Mouse (Mus musculus) megakaryocyte, embryonic 14.5 days (primary cell): Measurements from ENCODE around the gene C2cd2. TPM values are rescaled to one million over a fixed set of nuclear protein-coding genes. Genes with fewer than 3 reads are reported as not detected.

Experiments
- H3K27me3 ChIP-seq: replicated peaks from 2 replicates; pipeline ENCODE3; 2012; ENCODE audit warnings: inconsistent platforms
- H3K36me3 ChIP-seq: replicated peaks from 2 replicates; pipeline ENCODE3; 2012; ENCODE audit warnings: low read length, inconsistent platforms, mixed read lengths
- H3K4me1 ChIP-seq: 2 replicates; pipeline ENCODE4 v1.6.1; 2012; ENCODE audit warnings: inconsistent platforms
- H3K4me3 ChIP-seq: replicated peaks from 2 replicates; pipeline ENCODE3; 2012; ENCODE audit warnings: moderate library complexity, mild to moderate bottlenecking, inconsistent platforms
- H3K9me3 ChIP-seq: 2 replicates; pipeline ENCODE4 v1.6.1; 2012; ENCODE audit warnings: inconsistent platforms
- FLI1 ChIP-seq: IDR thresholded peaks from 2 replicates; pipeline ENCODE4 v1.6.1; 2012; ENCODE audit warnings: low read length, inconsistent platforms, mixed read lengths
- GATA1 ChIP-seq: IDR thresholded peaks from 3 replicates; pipeline ENCODE4 v1.6.1; 2012; ENCODE audit warnings: mixed read lengths, low read length, inconsistent platforms, borderline replicate concordance
- polyA plus RNA-seq: library from polyadenylated mRNA; stranded (reverse); fragments of >175 nt; gene quantifications from 2 replicates; pipeline ENCODE4 v1.2.3, GENCODE M21; 2012; ENCODE audit warnings: low replicate concordance; ENCODE audit not compliant: insufficient read depth

The C2cd2 gene
- polyA plus RNA-seq, 1 experiment: 11.5 TPM

DNA sequence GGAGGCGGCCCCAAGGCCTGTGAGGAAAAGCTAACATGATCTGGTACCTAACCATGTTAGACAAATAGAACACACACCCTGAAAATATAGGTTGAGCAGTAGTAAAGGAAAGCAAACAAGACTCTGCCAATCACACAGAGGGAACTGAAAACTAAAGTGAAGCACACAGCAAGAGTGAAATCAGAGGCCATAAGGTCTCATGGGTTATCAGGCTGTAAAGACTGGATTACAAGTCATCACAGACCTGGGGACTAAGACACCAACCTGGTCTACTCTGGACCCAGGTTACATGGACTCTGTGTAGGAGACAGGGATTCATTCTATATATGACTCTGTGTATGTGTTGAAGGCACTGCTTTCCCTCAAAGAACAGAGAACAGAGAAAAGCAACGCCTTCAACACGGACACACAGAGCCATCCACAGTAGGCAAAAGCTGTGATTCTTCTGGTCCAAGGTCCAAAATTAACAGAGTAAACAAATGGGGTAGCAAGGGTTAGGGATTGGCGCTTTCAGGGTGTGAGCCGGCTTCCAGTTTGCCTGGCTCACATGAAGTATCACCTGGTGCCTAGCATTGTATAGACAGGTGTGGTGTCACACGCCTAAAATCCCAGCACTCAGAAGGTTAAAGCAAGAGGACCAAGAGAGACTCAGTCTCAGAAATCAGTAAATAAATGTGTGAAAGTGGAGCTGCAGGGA, 138.9 kb downstream of the C2cd2 start:
- H3K4me1 ChIP-seq: peaks cover 84% of the 10 kb centered on the region
- no peak for TF ChIP-seq FLI1
- no peak for TF ChIP-seq GATA1
- no peaks in the 10 kb centered on the region for H3K9me3 ChIP-seq
- no peak overlapping the region for H3K4me3 ChIP-seq
- no peaks in the 10 kb centered on the region for H3K27me3 ChIP-seq
- H3K36me3 ChIP-seq: peaks cover 71% of the 10 kb centered on the region

DNA sequence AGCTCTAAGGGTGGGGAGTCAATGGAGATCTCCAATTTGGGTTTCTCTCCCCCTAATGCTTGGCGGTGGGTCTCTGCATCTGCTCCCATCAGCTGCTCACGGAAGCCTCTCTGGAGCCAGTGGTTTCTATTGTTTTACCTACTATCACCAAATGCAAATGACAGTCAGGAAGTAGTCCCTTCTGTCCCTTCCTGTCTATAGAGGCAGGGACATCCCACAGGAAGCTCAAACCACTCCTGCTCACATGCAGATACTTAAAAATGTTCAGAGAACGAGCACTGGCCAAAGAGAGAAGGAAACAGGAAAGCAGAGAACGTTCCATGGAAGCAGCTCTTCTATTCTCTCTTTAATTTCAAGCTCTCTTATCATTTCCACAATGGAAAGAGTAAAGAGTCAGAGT, 142.9 kb downstream of the C2cd2 start:
- Histone ChIP-seq H3K27me3 (no peaks in the 10 kb centered on the region), H3K36me3 (peaks cover 74% of the 10 kb centered on the region), H3K4me1 (peaks cover 97% of the 10 kb centered on the region), H3K9me3 (no peaks in the 10 kb centered on the region), H3K4me3 (peak overlapping the region; percentile 87)
- peak; percentile 83 for TF ChIP-seq FLI1
- TF ChIP-seq GATA1: no peak; the same call in 2 of the 3 replicates

GRCm38 (mm10) chr16:97817414-97817813, 145.0 kb downstream of the C2cd2 start:
- Histone ChIP-seq H3K9me3 (no peaks in the 10 kb centered on the region), H3K36me3 (peaks cover 75% of the 10 kb centered on the region)
- TF ChIP-seq GATA1 (no peak), FLI1 (no peak)

DNA sequence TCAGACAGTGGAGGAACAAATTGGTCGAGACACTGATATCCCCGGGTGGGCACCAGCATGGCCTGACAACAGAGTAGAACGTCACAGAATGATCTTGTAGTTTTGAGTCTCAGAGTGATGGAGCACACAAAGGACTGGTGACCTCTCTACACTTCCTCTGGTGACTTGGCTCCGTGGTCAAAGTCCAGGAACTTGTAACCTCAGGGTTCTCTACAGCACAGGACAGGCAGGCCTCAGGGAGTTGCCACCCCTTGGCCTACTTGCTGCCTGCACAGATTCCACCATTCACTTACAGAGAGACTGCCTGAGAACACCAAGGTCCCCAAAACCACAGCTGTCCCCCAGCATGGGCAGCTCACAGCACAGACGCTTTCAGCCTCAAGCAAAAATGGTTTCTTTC, 147.1 kb downstream of the C2cd2 start:
- Histone ChIP-seq H3K36me3 (peaks cover 86% of the 10 kb centered on the region), H3K4me1 (peaks cover 100% of the 10 kb centered on the region)
- no peak for TF ChIP-seq GATA1
- TF ChIP-seq FLI1: no peak

More at GRCm38 (mm10) chr16:97817414-97817813, 145.0 kb downstream of the C2cd2 start:
- peaks cover 100% of the 10 kb centered on the region for H3K4me1 ChIP-seq
- H3K27me3 ChIP-seq: no peaks in the 10 kb centered on the region
- no peak overlapping the region for H3K4me3 ChIP-seq

DNA sequence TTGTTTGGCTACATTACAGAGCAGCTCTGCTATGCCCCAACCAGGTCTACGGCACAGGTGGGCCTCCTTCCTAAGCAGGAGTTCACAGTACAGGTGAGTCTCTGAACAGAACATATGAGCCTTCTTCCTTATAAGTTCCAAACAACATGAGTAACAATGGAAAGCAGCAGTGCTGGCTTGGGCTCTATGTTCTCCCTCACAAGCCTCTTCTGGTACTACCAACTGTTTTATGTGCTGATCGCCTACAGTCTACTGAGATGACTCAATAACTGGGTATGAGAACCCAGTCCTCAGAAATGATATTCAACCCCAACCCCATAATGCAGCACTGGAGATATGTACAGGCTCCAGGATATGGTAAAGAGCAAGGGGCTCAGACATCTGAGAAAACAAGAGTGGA, 148.3 kb downstream of the C2cd2 start:
- H3K4me3 ChIP-seq: no peak overlapping the region
- TF ChIP-seq FLI1 (no peak), GATA1 (no peak)
- peaks cover 100% of the 10 kb centered on the region for H3K4me1 ChIP-seq
- H3K36me3 ChIP-seq: peaks cover 95% of the 10 kb centered on the region
- H3K9me3 ChIP-seq: no peaks in the 10 kb centered on the region
- no peaks in the 10 kb centered on the region for H3K27me3 ChIP-seq

More for the DNA sequence above, 147.1 kb downstream of the C2cd2 start:
- Histone ChIP-seq H3K27me3 (no peaks in the 10 kb centered on the region), H3K9me3 (no peaks in the 10 kb centered on the region), H3K4me3 (peak overlapping the region; percentile 47)

DNA sequence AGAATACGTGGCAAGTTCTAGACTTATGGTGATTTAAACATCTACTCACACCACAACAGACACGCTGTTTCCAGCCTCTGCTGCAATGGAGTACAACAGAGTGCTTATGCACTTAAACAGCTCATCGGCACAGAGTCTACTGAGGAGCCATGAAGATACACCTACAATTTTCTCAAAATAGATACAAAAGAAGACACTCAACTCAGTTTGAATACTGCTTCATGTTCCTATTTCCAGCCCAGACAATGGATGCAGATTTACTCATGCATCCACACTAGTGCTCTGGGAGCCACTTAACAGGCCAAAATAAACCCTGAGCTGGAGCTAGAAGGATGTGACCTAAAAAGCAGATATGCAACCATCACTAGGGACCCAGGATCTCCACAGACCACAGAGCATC, 153.5 kb downstream of the C2cd2 start:
- H3K4me1 ChIP-seq: peaks cover 60% of the 10 kb centered on the region
- no peak overlapping the region for H3K4me3 ChIP-seq
- peaks cover 98% of the 10 kb centered on the region for H3K36me3 ChIP-seq
- TF ChIP-seq FLI1 (no peak), GATA1 (no peak)
- no peaks in the 10 kb centered on the region for H3K9me3 ChIP-seq
- H3K27me3 ChIP-seq: no peaks in the 10 kb centered on the region

- no peaks in the 10 kb centered on the region for H3K9me3 ChIP-seq
- no peaks in the 10 kb centered on the region for H3K27me3 ChIP-seq
- TF ChIP-seq FLI1: no peak
- no peak for TF ChIP-seq GATA1
- H3K36me3 ChIP-seq: peaks cover 96% of the 10 kb centered on the region
- peaks cover 27% of the 10 kb centered on the region for H3K4me1 ChIP-seq
- no peak overlapping the region for H3K4me3 ChIP-seq
Measured at GRCm38 (mm10) chr16:97805646-97806045, 156.8 kb downstream of the C2cd2 start.

Other genes starting within 250 kb of the C2cd2 start
- not detected in 2 replicates for gene Ripk4, start 198.8 kb downstream of the C2cd2 start, polyA plus RNA-seq
- gene Prdm15, start 110.7 kb downstream of the C2cd2 start, polyA plus RNA-seq: 0.68 and 0.90 TPM in 2 replicates
- gene Zbtb21, start within 50 bp of the C2cd2 start, polyA plus RNA-seq: 13.6 and 18.1 TPM in 2 replicates
- 5.0 TPM in 1 of 2 replicates, not detected in the other for gene B230307C23Rik, start 34.7 kb upstream of the C2cd2 start, polyA plus RNA-seq
- gene A630089N07Rik, start 119.9 kb upstream of the C2cd2 start, polyA plus RNA-seq: 0.08 TPM in 1 of 2 replicates, not detected in the other